Mouse (Mus musculus): ENCODE data around the gene Kcnh1. TPM values are rescaled to one million over a fixed set of nuclear protein-coding genes. Genes with fewer than 3 reads are reported as not detected.

The Kcnh1 gene
- total RNA-seq, 2 experiments from 2014 or later = not detected

DNA sequence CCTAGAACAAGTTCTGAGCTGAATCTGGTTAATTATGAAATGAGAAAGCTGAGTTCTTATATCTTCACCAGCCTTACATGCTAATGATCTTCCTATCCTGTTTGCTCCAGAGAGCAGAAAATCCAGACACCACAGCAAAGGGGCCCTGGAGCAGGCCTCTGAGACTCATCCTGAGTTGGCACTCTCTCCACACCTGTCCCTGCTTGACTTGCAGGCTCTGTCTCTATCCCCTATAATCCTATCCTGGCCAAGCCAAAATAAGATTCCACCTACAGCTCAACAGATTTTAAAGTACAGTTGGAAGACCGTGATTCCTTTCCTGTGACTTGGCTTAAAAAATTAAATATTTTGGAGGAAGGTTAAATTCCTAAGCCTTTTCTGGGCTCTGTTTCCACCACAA, 257.9 kb downstream of the Kcnh1 start:
- ATAC-seq (replicated peaks; ENCODE audit: low FRiP score, poor library complexity, severe bottlenecking) = no peak

DNA sequence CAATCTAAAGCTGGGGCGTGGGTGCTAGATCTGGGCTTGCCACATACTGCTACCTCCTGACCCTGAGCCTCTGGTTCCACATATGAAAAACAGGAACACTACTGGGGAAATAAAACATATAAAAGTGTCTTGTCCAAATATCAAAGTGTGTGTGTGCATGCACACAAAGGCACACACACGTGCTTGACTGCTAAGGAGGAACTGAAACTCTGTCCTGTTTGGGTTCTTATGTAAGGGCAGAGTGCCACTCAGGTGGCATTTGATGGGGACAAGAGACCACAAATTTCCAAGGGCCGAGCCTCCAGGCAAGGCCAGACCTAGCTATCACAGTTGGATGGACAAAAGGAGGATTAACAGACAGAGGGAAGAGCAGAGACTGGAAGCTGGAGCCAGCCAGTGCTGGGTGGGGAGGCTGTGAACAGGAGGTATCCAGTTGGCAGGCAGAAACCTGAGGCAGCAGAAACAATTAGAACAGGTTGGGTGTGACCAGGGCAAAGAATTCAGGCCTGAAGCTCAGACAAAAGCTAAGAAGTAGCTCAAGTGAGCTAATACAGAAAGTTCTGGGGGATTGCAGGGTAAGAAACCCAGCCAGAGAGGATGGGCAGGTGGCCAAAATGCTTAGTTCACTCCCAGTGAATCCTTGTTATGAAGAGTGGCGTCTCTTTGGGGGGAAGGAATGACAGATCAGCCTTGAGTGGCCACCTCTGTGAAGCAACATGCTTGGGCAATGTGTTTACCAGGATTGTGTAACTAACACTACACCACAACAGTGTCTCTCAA, 259.2 kb downstream of the Kcnh1 start:
- ATAC-seq (replicated peaks; ENCODE audit: low FRiP score, poor library complexity, severe bottlenecking) = no peak

DNA sequence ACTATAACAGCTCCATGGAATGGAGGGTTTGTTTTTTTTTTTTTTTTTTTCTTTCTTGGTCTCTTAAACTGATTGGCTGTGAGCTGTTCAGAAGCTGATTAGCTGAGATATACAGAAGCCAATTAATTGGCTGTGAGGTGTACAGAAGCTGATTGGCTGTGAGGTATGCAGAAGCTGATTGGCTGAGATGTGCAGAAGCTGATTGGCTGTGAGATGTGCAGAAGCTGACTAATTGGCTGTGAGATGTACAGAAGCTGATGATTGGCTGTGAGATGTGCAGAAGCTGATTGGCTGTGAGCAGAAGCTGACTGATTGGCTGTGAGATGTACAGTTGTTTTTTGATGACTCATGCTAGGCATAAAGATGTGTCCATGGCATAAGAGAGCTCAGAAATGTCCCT, 259.9 kb downstream of the Kcnh1 start:
- no peak for ATAC-seq (replicated peaks; ENCODE audit: low FRiP score, poor library complexity, severe bottlenecking)

DNA sequence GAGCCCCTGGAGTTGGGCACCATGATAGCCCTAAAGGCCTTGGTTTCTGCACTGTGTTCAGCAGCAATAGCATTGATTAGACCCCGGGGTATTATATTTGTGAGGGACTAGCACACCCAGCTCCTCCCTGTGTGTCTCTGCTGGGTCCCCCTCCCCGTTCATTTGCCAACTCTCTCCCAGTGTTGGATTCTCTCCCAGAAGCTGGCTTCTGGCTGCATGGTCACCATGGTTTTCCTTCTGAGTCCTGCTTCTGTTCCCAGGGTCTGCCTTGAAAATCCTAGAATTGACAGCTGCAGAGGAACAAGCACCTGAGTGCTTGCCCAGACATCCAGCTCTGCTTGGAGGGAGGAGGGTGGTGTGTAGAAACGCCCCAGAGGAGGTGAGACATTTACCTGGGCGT, 261.1 kb downstream of the Kcnh1 start:
- ATAC-seq (replicated peaks; ENCODE audit: low FRiP score, poor library complexity, severe bottlenecking) = no peak

DNA sequence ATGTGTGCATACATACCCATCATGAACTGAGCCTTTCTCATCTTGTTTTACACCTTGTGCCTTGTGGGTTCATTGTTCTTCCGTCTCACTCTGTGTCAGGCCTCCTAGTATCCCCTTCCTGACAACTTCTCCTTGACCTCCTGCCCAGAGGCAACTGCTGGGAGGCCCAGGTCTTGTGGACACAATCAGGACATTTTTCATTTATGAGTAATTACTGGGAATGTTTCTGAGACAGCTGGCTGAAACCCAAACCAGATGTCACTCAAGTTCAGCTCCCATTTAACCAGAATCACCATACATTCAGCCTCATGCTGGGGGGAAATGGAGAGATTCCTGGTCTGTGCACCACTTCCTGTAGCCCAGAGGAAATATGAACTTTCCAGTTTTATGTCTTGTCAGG, 263.9 kb downstream of the Kcnh1 start:
- ATAC-seq (replicated peaks; ENCODE audit: low FRiP score, poor library complexity, severe bottlenecking) = no peak

DNA sequence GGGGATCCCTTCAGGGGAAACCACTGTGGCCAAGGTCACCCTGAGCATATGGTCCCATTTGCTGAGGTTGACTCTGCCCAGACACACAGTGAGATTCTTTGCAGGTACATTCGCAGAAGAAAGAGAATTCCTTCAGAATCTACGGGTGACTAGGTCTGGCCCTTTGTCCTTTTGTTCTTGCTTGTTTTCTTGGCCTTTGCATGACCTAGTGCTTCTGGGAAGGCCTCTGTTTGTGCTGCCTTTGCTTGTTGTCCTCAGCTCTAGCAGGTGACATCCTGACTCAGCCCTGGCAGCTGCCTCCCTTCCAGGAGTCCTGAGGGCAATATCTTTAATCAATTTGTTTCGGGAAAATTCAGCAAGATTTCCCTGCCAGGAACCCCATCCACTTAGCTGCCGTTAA, 264.4 kb downstream of the Kcnh1 start:
- ATAC-seq (replicated peaks; ENCODE audit: low FRiP score, poor library complexity, severe bottlenecking) = no peak

DNA sequence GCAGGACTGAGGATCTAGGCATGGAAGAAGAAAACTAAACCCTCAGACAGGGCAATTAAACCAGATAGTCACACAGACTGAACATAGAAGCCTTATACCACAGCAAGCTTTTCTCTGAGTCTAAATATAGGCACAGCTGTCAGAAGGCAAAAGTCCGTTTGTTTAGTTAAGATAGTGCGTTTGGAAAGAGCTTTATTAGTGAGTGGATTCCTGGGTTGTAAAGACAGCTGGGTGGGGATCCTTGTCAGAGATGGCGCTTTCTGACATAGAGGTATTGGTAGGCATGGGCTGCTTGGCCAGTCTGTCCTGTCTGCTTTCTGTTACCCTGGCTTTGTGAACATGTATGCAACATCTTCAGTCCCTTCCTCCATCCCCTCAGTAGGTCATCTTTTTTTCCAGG, 266.5 kb downstream of the Kcnh1 start:
- no peak for ATAC-seq (replicated peaks; ENCODE audit: low FRiP score, poor library complexity, severe bottlenecking)

DNA sequence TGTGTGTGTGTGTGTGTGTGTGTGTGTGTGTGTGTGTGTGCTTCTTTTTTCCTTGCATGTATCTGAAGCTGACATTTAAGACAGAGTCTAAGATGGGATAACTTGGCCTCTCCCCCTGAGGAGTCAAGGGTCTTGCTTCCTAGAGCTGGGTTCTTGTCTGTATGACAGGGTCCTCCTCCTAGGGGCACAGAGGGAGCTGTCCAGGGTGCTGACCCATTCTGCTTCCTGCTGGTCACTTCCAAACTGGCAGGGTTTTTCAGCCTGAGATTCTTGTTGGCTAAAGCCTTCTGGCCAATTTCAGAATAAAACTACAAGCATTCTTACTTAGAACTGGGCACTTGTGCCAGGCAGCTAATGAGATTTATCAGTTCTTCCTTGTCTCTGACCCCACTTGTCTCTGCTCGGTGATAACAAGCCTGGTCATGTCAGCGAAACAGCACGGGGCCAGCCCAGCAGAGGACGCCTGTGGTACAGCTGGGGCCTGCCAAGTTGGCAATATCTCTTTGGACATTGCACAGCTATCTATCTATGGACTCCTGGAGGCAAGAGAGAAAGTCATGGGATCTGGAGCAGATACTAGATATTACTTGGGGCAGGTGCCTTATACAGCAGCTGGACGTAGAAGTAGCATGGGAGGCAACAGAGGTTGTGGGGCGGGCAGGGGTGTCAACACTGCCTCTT, 267.1 kb downstream of the Kcnh1 start:
- no peak for ATAC-seq (replicated peaks; ENCODE audit: low FRiP score, poor library complexity, severe bottlenecking)

DNA sequence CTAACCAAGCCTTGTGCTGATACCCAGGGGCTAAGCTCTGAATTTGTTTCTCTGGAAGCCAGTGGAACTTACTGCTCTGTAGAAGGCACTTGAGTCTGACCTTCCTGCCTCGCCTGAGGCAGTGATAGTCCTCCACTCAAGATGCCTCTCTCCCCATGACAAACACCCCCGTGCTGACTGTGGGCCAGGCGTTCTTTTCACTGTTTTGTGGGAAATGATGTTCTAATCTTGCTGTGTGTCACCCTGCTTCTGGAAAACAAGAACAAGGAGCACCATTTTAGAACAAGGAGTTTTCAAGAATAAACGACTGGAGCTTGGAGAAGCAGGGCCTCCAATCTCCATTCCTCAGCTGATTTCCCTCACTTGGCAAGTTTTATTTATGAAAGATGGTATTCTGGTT, 273.2 kb downstream of the Kcnh1 start:
- ATAC-seq (replicated peaks; ENCODE audit: low FRiP score, poor library complexity, severe bottlenecking) = no peak

DNA sequence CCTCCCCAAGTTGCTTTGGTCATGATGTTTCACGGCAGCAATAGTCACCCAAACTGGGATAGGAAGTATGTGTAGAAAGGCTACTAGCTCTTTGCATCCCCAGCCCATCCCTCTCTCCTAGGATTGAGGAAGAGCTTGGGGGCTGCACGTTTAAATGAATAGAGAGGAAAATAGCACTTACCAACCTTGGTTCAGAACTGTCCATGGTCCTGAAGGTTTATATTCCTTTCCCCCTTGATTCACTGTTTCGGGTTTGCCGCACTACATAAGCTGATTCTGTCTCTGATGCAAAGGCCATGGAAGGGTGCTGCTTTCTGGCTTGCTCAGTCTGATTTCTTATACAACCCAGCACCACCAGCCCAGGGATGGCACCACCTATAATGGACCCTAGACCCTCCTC, 281.8 kb downstream of the Kcnh1 start:
- ATAC-seq (replicated peaks; ENCODE audit: low FRiP score, poor library complexity, severe bottlenecking) = no peak

DNA sequence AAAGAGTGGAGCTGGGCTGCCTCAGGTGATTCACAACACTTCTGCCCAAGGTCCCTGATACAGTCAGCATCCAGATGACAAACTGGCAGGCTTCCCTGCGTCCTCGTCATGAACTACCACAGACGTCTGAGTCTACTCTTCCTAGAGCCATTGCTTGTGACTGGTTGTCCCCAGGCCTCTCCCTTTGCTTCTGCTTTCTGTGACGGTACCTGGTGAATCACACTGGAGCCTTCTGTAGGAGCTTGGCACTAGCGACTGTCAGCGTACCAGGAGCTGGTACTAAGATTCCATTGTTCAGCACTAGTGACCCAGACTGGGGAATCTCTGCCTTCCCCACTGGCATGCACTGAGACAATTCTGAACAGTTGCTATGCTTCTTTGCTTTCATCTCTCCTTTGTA, 282.6 kb downstream of the Kcnh1 start:
- ATAC-seq (replicated peaks; ENCODE audit: low FRiP score, poor library complexity, severe bottlenecking) = no peak

DNA sequence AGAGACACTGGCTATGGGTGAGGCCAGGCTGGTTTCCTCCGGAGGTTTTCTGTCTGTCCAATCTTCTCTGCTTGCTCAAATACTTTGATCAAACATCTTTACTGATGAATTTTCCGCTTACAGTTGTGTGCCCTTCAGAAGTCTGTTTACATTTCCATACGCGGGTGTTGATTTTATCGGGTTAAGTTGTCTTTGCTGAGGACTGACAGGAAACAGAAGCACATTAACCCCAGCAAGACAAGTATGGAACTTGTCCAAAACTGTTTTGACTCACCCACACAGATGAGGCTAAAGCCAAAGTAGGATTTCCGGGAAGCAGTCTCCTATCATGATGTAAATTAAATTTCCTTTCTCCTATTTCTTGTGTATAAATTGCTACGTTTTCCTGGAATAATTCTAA, 286.1 kb downstream of the Kcnh1 start:
- ATAC-seq (replicated peaks; ENCODE audit: low FRiP score, poor library complexity, severe bottlenecking) = no peak

DNA sequence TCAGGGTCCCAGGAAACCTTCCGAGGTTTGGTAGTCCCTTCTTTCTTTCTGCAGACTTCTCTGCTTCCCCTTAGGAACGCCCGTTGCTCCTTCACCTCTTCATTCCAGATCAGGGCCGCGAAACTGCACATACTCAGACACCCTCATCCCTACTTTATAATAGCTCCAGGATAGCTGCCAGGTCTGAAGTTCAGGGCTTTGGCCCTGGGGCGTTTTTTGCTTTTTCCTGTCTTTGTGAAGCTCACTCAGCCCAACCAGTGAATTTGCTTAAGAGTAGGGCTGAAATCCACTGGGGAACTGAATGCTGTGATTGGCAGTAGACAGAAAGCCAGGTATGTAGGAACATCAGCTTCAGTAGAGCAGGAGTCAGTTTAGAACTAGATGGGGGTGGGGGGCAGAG, 287.0 kb downstream of the Kcnh1 start:
- no peak for ATAC-seq (replicated peaks; ENCODE audit: low FRiP score, poor library complexity, severe bottlenecking)

DNA sequence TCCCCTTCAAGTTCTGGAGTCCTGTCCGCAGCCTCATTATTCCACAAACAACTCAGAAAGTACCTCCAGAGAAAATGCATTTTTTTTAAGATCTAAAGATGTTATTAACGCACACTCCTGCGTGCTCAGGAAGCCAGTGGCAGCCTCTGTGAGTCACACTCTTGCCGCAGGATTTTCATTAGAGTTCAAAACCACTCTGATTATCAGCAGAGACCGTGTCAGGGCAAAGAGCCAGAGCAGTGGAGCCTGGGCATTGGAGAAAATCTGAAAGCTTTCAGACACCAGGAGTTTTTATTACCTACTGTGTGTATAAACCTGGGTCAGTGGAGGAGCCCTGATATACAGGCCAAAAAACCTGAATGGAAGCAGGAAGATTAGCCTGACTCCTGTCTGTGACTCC, 287.6 kb downstream of the Kcnh1 start:
- ATAC-seq (replicated peaks; ENCODE audit: low FRiP score, poor library complexity, severe bottlenecking) = no peak

DNA sequence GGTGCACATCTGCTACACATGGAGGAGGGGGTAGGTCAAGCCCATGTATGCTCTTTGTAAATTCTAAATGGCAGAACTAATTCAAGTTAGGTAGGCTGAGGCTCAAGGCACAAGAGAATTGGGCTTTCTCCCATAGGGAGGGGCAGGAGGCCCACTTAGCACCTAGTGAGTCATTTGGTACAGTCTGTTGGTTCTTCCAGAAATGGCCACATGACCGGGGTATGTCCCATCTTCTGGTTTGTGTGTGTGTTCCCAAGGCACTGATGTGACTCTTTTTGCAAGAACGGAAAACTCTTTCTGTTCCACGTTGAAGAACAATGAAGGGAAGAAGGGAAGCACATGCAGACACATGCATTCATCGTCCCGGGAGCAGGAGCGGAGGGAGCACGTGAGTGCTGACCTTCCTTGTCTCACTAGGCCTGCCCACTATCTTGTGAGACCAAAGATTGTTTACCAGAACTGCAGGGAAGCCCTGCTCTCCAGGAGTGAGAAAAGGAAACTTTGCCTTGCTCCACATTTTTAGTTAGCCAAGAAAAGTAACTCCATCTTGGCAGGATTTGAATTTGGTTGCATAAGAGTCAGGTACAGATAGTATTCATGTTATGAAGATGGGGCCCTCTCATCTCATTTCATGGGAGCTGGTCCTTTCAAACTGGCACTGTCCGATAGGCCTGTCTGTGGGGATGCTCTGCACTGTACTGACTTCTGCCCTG, 289.7 kb downstream of the Kcnh1 start:
- no peak for ATAC-seq (replicated peaks; ENCODE audit: low FRiP score, poor library complexity, severe bottlenecking)

DNA sequence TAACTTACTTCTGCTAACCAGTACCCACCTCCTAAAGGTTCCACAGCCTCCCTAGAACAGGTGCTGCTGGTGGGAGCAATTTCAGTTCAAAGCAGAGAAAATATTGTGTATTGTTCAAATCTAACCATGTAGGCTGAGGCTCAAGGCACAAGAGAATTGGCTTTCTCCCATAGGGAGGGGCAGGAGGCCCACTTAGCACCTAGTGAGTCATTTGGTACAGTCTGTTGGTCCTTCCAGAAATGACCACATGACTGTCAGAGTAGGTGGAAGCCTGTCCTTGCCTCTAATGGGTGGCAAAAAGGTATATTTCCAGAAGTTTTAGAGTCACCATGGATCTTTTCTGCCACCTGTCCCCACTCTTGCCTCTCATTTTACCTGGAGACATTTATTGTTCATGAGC, 290.9 kb downstream of the Kcnh1 start:
- no peak for ATAC-seq (replicated peaks; ENCODE audit: low FRiP score, poor library complexity, severe bottlenecking)

DNA sequence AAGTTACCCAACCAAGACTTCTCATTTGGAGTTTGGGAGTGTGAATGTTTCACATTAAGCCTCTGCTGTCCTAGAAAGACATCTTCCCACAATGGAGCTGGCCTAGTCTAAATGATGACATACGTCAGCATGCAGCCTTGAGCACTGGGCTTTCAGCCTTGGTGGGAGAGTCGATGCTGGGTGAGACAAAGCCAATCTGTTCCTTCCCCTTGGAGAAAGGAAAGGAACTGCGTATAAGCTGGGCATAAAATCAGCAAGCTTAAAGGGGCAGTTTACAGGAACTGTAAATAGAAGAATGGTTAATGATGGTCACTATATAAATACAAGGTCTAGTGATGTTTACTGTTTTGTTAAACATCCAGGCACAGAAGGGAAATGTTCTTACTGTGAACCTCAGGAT, 294.5 kb downstream of the Kcnh1 start:
- no peak for ATAC-seq (replicated peaks; ENCODE audit: low FRiP score, poor library complexity, severe bottlenecking)

DNA sequence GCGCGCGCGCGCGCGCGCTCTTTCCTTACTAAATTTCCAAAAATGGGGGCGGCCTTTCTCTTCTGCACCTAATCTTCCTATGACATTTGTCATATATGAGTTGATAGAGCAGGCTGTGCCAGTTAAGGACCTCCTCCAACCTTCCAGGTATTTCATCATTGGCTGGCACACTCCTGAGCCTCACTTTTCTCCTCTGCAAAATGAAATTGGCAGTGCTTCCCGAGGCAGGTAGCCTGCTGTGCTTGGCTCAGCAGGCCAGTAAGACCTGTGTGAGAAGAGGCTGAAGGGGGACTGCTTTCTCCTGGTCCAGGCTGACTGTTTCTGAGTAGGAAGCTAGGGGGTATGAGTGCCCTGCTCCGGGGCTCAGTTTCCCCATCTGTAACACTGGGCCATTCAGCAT, 297.0 kb downstream of the Kcnh1 start:
- no peak for ATAC-seq (replicated peaks; ENCODE audit: low FRiP score, poor library complexity, severe bottlenecking)

DNA sequence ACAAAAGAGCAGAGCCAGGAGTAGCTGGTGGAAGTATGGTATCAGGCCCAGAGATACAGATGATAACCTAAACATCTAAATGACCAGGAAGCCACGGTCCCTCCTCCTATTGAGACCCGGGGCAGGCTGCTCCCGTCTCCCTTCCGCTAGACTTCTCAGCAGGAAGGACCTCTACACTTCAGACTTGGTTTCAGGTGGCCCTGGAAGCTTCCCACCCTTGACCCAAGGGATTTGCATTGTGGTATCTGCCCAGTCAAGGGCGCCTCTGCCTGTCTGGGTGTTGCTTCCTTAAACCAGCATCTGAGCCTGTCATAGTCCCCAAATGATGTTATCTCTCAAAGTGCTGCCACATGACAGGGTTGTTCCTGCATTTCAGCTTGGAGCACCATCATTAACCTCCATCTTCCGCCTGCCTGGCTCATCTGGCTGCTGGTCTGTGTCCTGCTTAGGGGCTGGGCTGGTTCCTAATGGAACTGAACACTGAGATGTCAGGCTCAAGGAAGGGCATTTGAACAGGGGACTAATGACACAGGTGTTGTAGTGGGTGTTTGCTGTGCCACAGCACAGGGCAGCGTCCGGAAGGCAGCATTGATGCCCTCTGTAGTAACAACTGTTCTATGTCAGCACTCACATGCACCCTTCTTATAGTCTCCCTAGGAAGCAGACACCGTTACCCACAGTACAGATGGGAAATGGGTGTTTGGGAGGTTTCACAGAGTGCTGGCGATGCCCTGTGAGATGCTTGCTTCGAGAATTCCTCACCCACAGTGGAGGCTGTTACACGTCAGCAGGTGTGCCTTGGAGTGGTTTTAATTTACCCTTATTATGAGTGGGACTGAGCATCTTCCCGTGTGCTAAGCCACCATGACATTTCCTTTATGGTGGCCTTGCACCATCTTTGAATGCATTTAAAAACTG, 299.6 kb downstream of the Kcnh1 start:
- ATAC-seq (replicated peaks; ENCODE audit: low FRiP score, poor library complexity, severe bottlenecking) = no peak

DNA sequence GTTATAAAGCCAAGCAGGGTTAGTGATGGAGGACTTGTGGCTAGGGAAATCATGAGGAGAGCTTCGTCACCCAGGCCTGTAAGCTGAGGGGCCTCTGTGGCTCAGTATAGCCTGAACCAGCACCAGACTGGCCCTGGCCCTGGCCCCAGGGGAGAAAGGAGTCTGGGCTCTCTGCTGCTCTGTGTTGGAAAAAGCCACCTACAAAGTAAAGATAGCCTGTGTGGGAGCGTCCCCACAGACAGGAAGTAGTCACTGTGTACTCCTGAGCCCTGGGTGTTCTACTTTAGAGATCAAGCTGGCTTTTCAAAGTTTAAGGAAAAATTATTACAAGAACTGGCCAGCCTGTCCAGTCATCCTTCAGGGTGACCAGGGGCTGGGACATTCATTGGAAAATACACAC, 306.9 kb downstream of the Kcnh1 start:
- ATAC-seq (replicated peaks; ENCODE audit: low FRiP score, poor library complexity, severe bottlenecking) = no peak

Data from erythroid progenitor cell, adult 5-6 weeks (primary cell).